Mouse (Mus musculus): Measurements from ENCODE around the gene Raver1. TPM values are rescaled to one million over a fixed set of nuclear protein-coding genes. Genes with fewer than 3 reads are reported as not detected.

Gene Raver1
- total RNA-seq, 2 experiments from 2014 or later, result 15.2 to 17.0 TPM

- no peak for DNase-seq
These were observed 50.5 kb downstream of the Raver1 start for GRCm38 (mm10) chr9:21041308-21041707.

- DNase-seq, result no peak
These were observed 52.0 kb downstream of the Raver1 start for GRCm38 (mm10) chr9:21039779-21040178.

- DNase-seq, result no peak
These were observed 54.3 kb downstream of the Raver1 start for GRCm38 (mm10) chr9:21037481-21037891.

- no peak for DNase-seq
These were observed 55.1 kb downstream of the Raver1 start for GRCm38 (mm10) chr9:21036666-21037065.

- DNase-seq, result no peak
These were observed 55.6 kb downstream of the Raver1 start for GRCm38 (mm10) chr9:21036161-21036560.

GRCm38 (mm10) chr9:21035586-21035985 lies 56.2 kb downstream of the Raver1 start:
- DNase-seq, result no peak

- no peak for DNase-seq
These were observed 57.2 kb downstream of the Raver1 start for GRCm38 (mm10) chr9:21034481-21035085.

GRCm38 (mm10) chr9:21033136-21033535 lies 58.7 kb downstream of the Raver1 start:
- peak; percentile 79 for DNase-seq

GRCm38 (mm10) chr9:21032491-21032890 lies 59.3 kb downstream of the Raver1 start:
- no peak for DNase-seq

GRCm38 (mm10) chr9:21031896-21032351 lies 59.9 kb downstream of the Raver1 start, which contains the start of gene Icam5:
TSS of gene Icam5 (plus strand) at chr9:21032073.
- DNase-seq, result no peak

- peak; percentile 60 for DNase-seq
These were observed 60.4 kb downstream of the Raver1 start for GRCm38 (mm10) chr9:21031251-21031895.

- DNase-seq, result peak; percentile 87
These were observed 61.0 kb downstream of the Raver1 start for GRCm38 (mm10) chr9:21030781-21031250.

GRCm38 (mm10) chr9:21030055-21030600 lies 61.7 kb downstream of the Raver1 start:
- DNase-seq, result no peak

- DNase-seq, result peak; percentile 73
These were observed 62.3 kb downstream of the Raver1 start, which contains the start of gene Icam4 for GRCm38 (mm10) chr9:21029291-21030054. TSS of gene Icam4 (plus strand) at chr9:21029373.

- DNase-seq, result no peak
These were observed 63.2 kb downstream of the Raver1 start for GRCm38 (mm10) chr9:21028560-21029110.

GRCm38 (mm10) chr9:21027774-21028290 lies 64.0 kb downstream of the Raver1 start:
- no peak for DNase-seq

- DNase-seq, result no peak
These were observed 65.0 kb downstream of the Raver1 start for GRCm38 (mm10) chr9:21026849-21027248.

- no peak for DNase-seq
These were observed 66.5 kb downstream of the Raver1 start for GRCm38 (mm10) chr9:21025258-21025810.
